Mouse (Mus musculus) C2C12 (cell line): ENCODE results near the gene Gypa.

Experiments used
- CTCF ChIP-seq: IDR thresholded peaks from one replicate; pipeline ENCODE4 v1.5.1; 2011; ENCODE audit not compliant: control insufficient read depth, insufficient read depth, insufficient read length
- MAX ChIP-seq: IDR thresholded peaks from one replicate; pipeline ENCODE4 v1.6.1; 2011; ENCODE audit warnings: mild to moderate bottlenecking, control low read depth

- no peak for TF ChIP-seq CTCF
- TF ChIP-seq MAX: no peak
These were observed 49.0 kb upstream of the Gypa start for GRCm38 (mm10) chr8:80444534-80445072.
